Mouse (Mus musculus) kidney, postnatal 14 days (tissue): Measurements from ENCODE around the gene Zfand2a.

Source experiments
- DNase-seq: peaks from one replicate; pipeline ENCODE4 v3.0.0; 2022; ENCODE audit warnings: mixed read lengths

Gene Zfand2a

GRCm38 (mm10) chr5:139464874-139465273 lies 19.5 kb downstream of the Zfand2a start:
- DNase-seq, result no peak

GRCm38 (mm10) chr5:139460384-139461067 lies 23.8 kb downstream of the Zfand2a start, which contains the start of gene 3110082I17Rik:
Gene 3110082I17Rik, minus strand, starts transcription at chr5:139460527.
- DNase-seq, result peak; percentile 99

- DNase-seq, result no peak
Measured at GRCm38 (mm10) chr5:139459938-139460337, 24.4 kb downstream of the Zfand2a start.

- no peak for DNase-seq
Measured at GRCm38 (mm10) chr5:139457241-139457640, 27.1 kb downstream of the Zfand2a start.

- DNase-seq, result no peak
Measured at GRCm38 (mm10) chr5:139455166-139455565, 29.2 kb downstream of the Zfand2a start.

GRCm38 (mm10) chr5:139453031-139453430 lies 31.3 kb downstream of the Zfand2a start:
- no peak for DNase-seq

- DNase-seq, result no peak
Measured at GRCm38 (mm10) chr5:139449926-139450325, 34.4 kb downstream of the Zfand2a start.

- DNase-seq, result peak; percentile 55
Measured at GRCm38 (mm10) chr5:139449161-139449791, 35.1 kb downstream of the Zfand2a start.

GRCm38 (mm10) chr5:139448025-139448424 lies 36.3 kb downstream of the Zfand2a start:
- DNase-seq, result no peak

GRCm38 (mm10) chr5:139445258-139445657 lies 39.1 kb downstream of the Zfand2a start:
- no peak for DNase-seq

GRCm38 (mm10) chr5:139442962-139443361 lies 41.4 kb downstream of the Zfand2a start:
- no peak for DNase-seq

GRCm38 (mm10) chr5:139442428-139442827 lies 41.9 kb downstream of the Zfand2a start:
- no peak for DNase-seq

GRCm38 (mm10) chr5:139441726-139442018 lies 42.7 kb downstream of the Zfand2a start:
- no peak for DNase-seq

- no peak for DNase-seq
Measured at GRCm38 (mm10) chr5:139440926-139441725, 43.2 kb downstream of the Zfand2a start.

- no peak for DNase-seq
Measured at GRCm38 (mm10) chr5:139440451-139440850, 43.9 kb downstream of the Zfand2a start.

- no peak for DNase-seq
Measured at GRCm38 (mm10) chr5:139438440-139438839, 45.9 kb downstream of the Zfand2a start.

GRCm38 (mm10) chr5:139437769-139438168 lies 46.6 kb downstream of the Zfand2a start:
- no peak for DNase-seq

- DNase-seq, result no peak
Measured at GRCm38 (mm10) chr5:139434940-139435339, 49.4 kb downstream of the Zfand2a start.

GRCm38 (mm10) chr5:139433842-139434568 lies 50.3 kb downstream of the Zfand2a start:
- no peak for DNase-seq

- no peak for DNase-seq
Measured at GRCm38 (mm10) chr5:139432747-139433508, 51.4 kb downstream of the Zfand2a start.

GRCm38 (mm10) chr5:139432333-139432732 lies 52.0 kb downstream of the Zfand2a start:
- DNase-seq, result no peak

GRCm38 (mm10) chr5:139429818-139430341 lies 54.5 kb downstream of the Zfand2a start:
- peak; percentile 45 for DNase-seq
